Mouse (Mus musculus): ENCODE results near the gene Dido1. TPM values are rescaled to one million over a fixed set of nuclear protein-coding genes. Genes with fewer than 3 reads are reported as not detected.

Gene Dido1
- total RNA-seq (2021) = 10 to 100 TPM; 56.0 to 56.3 TPM

DNA sequence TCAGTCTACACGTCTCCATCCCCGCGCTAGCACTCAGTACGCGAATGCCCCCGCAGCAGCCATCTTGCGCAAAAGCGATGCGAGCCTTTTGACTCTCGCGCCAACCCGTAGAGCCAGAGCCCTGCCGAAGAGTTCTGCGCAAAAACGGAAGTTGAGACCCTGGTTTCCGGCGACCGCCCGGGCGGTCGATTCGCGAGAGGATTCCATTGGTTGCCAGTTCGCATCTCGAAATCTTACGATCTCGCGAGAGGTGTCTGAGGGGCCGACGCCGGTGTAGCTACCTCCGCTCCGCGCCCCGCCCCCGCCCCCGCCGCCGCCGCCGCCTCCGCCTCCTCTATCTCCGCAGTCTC lies at the start of gene Dido1, which contains the start of gene Gid8:
Gene Dido1, minus strand, starts transcription at position 77 of the 350 bp plus-strand sequence.
Gene Gid8, plus strand, starts transcription at position 195 of the 350 bp plus-strand sequence.
- intact Hi-C loops (cut with DNase I) = no loop called here
- DNase-seq (ENCODE audit: extremely low spot score in 1 of 2, low spot score in 2 of 2) = peak; percentile 93 to 96

DNA sequence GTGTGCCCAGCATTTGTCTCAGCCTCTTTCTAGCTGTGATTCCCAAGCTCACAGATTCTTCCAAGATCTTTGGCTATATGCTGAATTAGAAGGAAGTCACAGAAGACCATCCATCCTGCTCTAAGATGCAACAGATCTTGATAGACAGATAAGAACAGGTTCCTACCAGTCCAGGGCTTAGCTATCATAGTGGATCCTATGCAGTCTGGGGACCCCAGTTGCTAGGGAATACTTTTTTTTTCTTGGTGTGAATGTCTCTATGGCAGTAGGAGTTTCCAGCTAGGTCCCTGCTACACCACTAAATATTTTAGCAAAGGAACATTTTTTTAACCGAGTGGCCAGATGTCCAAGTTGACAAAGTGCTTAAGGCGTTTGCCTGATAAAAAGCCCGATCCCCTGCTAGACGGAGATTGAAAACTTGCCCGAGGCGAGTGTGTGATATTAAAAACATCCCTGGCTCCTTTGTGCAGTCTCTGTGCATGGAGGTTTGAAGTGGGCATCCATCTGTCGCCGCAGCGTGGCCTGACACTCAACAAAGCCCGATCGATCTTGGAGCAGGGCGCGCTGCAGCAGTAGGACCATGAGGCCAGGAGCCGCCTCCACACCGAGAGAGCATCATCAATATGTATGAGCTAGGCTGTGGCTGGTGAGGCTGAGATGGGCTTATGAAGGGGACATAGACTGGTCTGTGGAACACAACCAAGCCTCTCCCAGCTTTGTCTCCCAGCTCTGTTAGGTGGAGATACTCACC lies 48.9 kb upstream of the Dido1 start:
- intact Hi-C loops (cut with DNase I) = no loop called here
- no peak for DNase-seq (ENCODE audit: extremely low spot score in 1 of 2, low spot score in 2 of 2)

GRCm38 (mm10) chr2:180756786-180757185 lies 47.0 kb upstream of the Dido1 start:
- DNase-seq (ENCODE audit: extremely low spot score in 1 of 2, low spot score in 2 of 2) = no peak
- intact Hi-C loops (cut with DNase I) = no loop called here

DNA sequence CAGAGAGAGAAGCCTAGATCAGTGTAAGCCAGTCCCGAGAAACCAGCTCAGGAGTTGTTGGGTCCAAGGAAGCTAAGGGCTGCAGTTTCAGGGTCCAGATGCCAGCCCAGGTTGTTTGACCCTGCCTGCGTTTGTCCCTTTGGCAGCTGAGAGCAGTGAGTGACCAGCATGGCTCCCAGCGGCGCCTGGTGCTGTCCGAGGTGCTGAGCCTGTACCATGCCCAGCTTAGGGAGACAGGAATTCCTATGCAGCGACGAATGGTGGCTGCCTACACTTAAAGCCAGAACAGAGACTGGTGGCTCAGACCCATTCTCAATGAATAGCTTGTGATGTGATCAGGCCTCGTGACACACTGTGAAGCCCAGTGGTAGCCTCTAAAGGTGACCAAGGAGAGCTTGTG lies 46.1 kb upstream of the Dido1 start:
- intact Hi-C loops (cut with DNase I) = no loop called here

GRCm38 (mm10) chr2:180754976-180755688 lies 45.3 kb upstream of the Dido1 start:
- intact Hi-C loops (cut with DNase I) = no loop called here
- no peak for DNase-seq (ENCODE audit: extremely low spot score in 1 of 2, low spot score in 2 of 2)

More for the DNA sequence above, 46.1 kb upstream of the Dido1 start:
- DNase-seq (ENCODE audit: extremely low spot score in 1 of 2, low spot score in 2 of 2) = no peak

DNA sequence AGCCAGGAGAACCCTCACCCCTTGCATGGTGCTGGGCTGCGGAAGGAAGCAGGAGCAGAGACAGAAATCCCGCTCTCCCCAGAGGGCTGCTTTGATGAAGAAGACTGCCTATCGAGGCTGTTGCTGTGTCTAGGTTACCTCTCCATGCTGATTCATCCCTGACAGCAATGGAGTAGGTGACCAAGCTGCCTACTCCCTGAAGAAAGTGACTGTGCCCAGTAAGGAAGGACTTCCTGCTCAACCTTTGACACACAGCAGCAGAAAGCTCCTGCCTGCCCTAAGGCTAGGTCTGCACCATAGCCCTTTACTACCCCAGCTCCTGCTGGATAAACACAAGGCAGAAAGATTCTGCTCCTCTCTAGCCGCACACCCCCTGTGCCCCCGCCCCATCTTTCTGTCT lies 39.1 kb upstream of the Dido1 start:
- intact Hi-C loops (cut with DNase I) = loop anchor here (2.0 to 5.0 kb wide), 3 partner anchors 30 to 167 kb away; partner anchors contain the start of gene Mrgbp
- no peak for DNase-seq (ENCODE audit: extremely low spot score in 1 of 2, low spot score in 2 of 2)

- DNase-seq (ENCODE audit: extremely low spot score in 1 of 2, low spot score in 2 of 2) = no peak
- intact Hi-C loops (cut with DNase I) = loop anchor here (5.0 kb wide), 2 partner anchors 89 to 164 kb away; partner anchors contain the start of gene Mrgbp
Observed at GRCm38 (mm10) chr2:180746569-180747192, 36.9 kb upstream of the Dido1 start.

- intact Hi-C loops (cut with DNase I) = loop anchor here (5.0 kb wide), 2 partner anchors 88 to 163 kb away; partner anchors contain the start of gene Mrgbp
- peak; percentile 81 to 86 for DNase-seq (ENCODE audit: extremely low spot score in 1 of 2, low spot score in 2 of 2)
Observed at GRCm38 (mm10) chr2:180745248-180745927, 35.6 kb upstream of the Dido1 start.

- DNase-seq (ENCODE audit: extremely low spot score in 1 of 2, low spot score in 2 of 2) = no peak
- intact Hi-C loops (cut with DNase I) = no loop called here
Observed at GRCm38 (mm10) chr2:180743321-180743720, 33.5 kb upstream of the Dido1 start.

DNA sequence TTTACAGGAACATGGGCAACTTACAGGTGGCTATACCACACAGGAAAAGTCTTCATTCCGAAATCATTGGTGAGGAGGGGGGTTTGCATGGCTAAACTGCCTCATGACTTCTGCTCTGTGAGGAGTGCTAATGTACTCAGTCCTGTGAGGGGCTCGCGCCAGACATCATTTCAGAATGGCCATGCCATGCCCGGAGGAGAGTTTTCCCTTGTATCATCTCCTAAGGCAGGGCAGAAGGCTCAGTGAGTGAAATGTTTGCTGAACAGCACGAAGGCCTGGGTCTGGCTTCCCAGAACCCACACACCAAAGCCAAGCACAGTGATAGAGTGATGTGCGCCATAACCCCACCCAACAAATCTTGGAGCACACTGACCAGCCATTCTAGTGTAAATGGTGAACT lies 33.0 kb upstream of the Dido1 start:
- intact Hi-C loops (cut with DNase I) = no loop called here
- no peak for DNase-seq (ENCODE audit: extremely low spot score in 1 of 2, low spot score in 2 of 2)

DNA sequence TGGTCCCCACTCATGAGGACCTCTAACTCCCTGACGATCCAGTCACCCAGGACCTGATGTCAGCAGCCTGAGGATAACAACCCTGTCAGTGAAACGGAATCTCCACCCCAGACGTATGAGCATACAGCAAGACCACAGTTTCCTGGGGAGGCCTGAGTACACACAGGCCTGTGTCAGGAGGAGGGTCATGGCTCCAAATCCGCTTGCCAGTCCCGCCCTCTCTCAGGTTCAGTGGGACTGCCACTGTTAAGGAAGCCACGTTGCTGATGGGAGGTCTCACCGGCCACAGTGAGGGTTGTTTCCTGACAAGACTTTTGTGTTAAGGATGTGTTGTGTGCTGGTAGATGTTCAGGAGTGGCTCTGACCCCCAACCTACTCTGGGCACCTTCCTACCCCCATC lies 31.6 kb upstream of the Dido1 start:
- DNase-seq (ENCODE audit: extremely low spot score in 1 of 2, low spot score in 2 of 2) = no peak
- intact Hi-C loops (cut with DNase I) = no loop called here

GRCm38 (mm10) chr2:180740349-180740748 lies 30.6 kb upstream of the Dido1 start:
- intact Hi-C loops (cut with DNase I) = no loop called here
- no peak for DNase-seq (ENCODE audit: extremely low spot score in 1 of 2, low spot score in 2 of 2)

DNA sequence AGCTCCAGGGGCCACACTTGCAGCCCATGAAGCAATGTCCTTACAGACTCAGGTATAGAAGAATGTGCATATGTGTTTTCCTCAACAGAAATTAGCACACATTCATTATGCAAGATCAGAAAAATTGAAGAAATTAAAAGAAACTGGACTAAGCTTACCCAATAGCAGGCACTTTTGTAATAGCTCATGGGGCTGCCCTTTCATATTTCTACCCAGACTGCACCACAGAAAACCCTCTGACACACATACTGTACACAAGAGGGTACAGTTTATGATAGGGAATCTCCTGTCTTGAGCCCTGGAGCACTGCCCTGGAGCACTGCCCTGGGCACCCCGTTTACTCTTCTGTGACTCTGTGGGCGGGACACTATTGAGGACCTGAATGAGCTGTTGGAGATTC lies 28.2 kb upstream of the Dido1 start:
- intact Hi-C loops (cut with DNase I) = no loop called here
- DNase-seq (ENCODE audit: extremely low spot score in 1 of 2, low spot score in 2 of 2) = no peak

GRCm38 (mm10) chr2:180735232-180735631 lies 25.4 kb upstream of the Dido1 start:
- intact Hi-C loops (cut with DNase I) = no loop called here
- DNase-seq (ENCODE audit: extremely low spot score in 1 of 2, low spot score in 2 of 2) = no peak

GRCm38 (mm10) chr2:180731984-180732383 lies 22.2 kb upstream of the Dido1 start:
- DNase-seq (ENCODE audit: extremely low spot score in 1 of 2, low spot score in 2 of 2) = no peak
- intact Hi-C loops (cut with DNase I) = no loop called here

- peak in 1 of 2 experiments; percentile 60 for DNase-seq (ENCODE audit: extremely low spot score in 1 of 2, low spot score in 2 of 2)
- intact Hi-C loops (cut with DNase I) = no loop called here
Observed at GRCm38 (mm10) chr2:180731036-180731435, 21.2 kb upstream of the Dido1 start.

GRCm38 (mm10) chr2:180727613-180728021 lies 17.8 kb upstream of the Dido1 start:
- intact Hi-C loops (cut with DNase I) = no loop called here
- no peak for DNase-seq (ENCODE audit: extremely low spot score in 1 of 2, low spot score in 2 of 2)

- no peak for DNase-seq (ENCODE audit: extremely low spot score in 1 of 2, low spot score in 2 of 2)
- intact Hi-C loops (cut with DNase I) = no loop called here
Observed at GRCm38 (mm10) chr2:180726658-180727442, 17.1 kb upstream of the Dido1 start.
